Mouse (Mus musculus) embryonic facial prominence, embryonic 14.5 days (tissue): ENCODE measurements around the gene Nedd9. TPM values are rescaled to one million over a fixed set of nuclear protein-coding genes. Genes with fewer than 3 reads are reported as not detected.

Experiments used
- ATAC-seq: fragments of 200-750 bp; cut with Nextera tagmentation; 2 replicates; pipeline ENCODE4 v1.8.0; 2017; ENCODE audit warnings: low read depth, moderate number of reproducible peaks, moderate TSS enrichment
- DNase-seq: peaks from one replicate; pipeline ENCODE4 v3.0.0-alpha.2; 2015; ENCODE audit warnings: low spot score
- H3K27ac ChIP-seq: fragments of 300-500 bp; sonication (generic); replicated peaks from 2 replicates; pipeline ENCODE4 v1.5.1; 2014; ENCODE audit warnings: low read depth, mild to moderate bottlenecking, low read length, moderate library complexity
- H3K27me3 ChIP-seq: fragments of 300-500 bp; sonication (generic); replicated peaks from 2 replicates; pipeline ENCODE4 v1.6.1; 2014; ENCODE audit warnings: low read length; ENCODE audit not compliant: control insufficient read depth, insufficient read depth
- H3K36me3 ChIP-seq: fragments of 300-500 bp; sonication (generic); 2 replicates; pipeline ENCODE4 v1.6.1; 2014; ENCODE audit warnings: low read length, mixed read lengths; ENCODE audit not compliant: control insufficient read depth, insufficient read depth
- H3K4me1 ChIP-seq: fragments of 300-500 bp; sonication (generic); 2 replicates; pipeline ENCODE4 v1.6.1; 2014; ENCODE audit warnings: antibody characterized with exemption, low read length; ENCODE audit not compliant: control insufficient read depth, insufficient read depth
- H3K4me2 ChIP-seq: fragments of 300-500 bp; sonication (generic); 2 replicates; pipeline ENCODE4 v1.6.1; 2014; ENCODE audit warnings: low read depth, mild to moderate bottlenecking, low read length, moderate library complexity, mixed read lengths
- H3K4me3 ChIP-seq: fragments of 300-500 bp; sonication (generic); 2 replicates; pipeline ENCODE4 v1.5.1; 2014; ENCODE audit warnings: low read depth, mild to moderate bottlenecking, low read length
- H3K9ac ChIP-seq: fragments of 300-500 bp; sonication (generic); 2 replicates; pipeline ENCODE4 v1.6.1; 2014; ENCODE audit warnings: low read depth, mild to moderate bottlenecking, low read length, moderate library complexity, mixed read lengths
- H3K9me3 ChIP-seq: fragments of 300-500 bp; sonication (generic); 2 replicates; pipeline ENCODE4 v1.6.1; 2016; ENCODE audit warnings: low read length; ENCODE audit not compliant: control insufficient read depth
- WGBS: fragments of 180-500 bp; shearing (Covaris S2); extraction: QIAGEN DNeasy Blood & Tissue Kit; methylation state at CpG from one replicate; pipeline ENCODE4 v1.1.7; 2014; 5-methylcytosine and 5-hydroxymethylcytosine counted together
- polyA plus RNA-seq: library from polyadenylated mRNA; unstranded; fragments of >200 nt; fragmentation: Nextera tagmentation; extraction: Ambion mirVana; gene quantifications from 2 replicates; pipeline ENCODE4 v1.2.1, GENCODE M21; 2014

Nedd9 gene
- polyA plus RNA-seq, 1 experiment from 2014 or later = 31.1 TPM

- no peaks in the 10 kb centered on the region for H3K27me3 ChIP-seq
- no peak overlapping the region for H3K9ac ChIP-seq
- no peaks in the 10 kb centered on the region for H3K36me3 ChIP-seq
- no peak overlapping the region for H3K4me2 ChIP-seq
- H3K4me1 ChIP-seq = no peaks in the 10 kb centered on the region
- DNase-seq (no peak), ATAC-seq (no peak)
- no peak overlapping the region for H3K27ac ChIP-seq
- H3K4me3 ChIP-seq = no peak overlapping the region
- WGBS = 60% methylated on average over 2 of the region's 2 CpGs
- no peaks in the 10 kb centered on the region for H3K9me3 ChIP-seq
Observed at GRCm38 (mm10) chr13:41467036-41467435, 20.1 kb downstream of the Nedd9 start.

- Histone ChIP-seq H3K4me1 (no peaks in the 10 kb centered on the region), H3K27ac (no peak overlapping the region), H3K27me3 (no peaks in the 10 kb centered on the region), H3K9me3 (no peaks in the 10 kb centered on the region), H3K4me2 (no peak overlapping the region), H3K9ac (no peak overlapping the region), H3K36me3 (no peaks in the 10 kb centered on the region), H3K4me3 (no peak overlapping the region)
- 64% methylated on average over 4 of the region's 4 CpGs for WGBS
- DNase-seq = no peak
- ATAC-seq = no peak
Observed at GRCm38 (mm10) chr13:41466616-41467015, 20.5 kb downstream of the Nedd9 start.

GRCm38 (mm10) chr13:41466191-41466590, 21.0 kb downstream of the Nedd9 start:
- ATAC-seq (no peak), DNase-seq (peak; percentile 34)
- Histone ChIP-seq H3K9ac (no peak overlapping the region), H3K36me3 (no peaks in the 10 kb centered on the region), H3K27ac (no peak overlapping the region), H3K4me1 (0 out of 2 replicates have a peak, but pooled peaks cover 3% of the 10 kb centered on the region), H3K27me3 (no peaks in the 10 kb centered on the region), H3K9me3 (no peaks in the 10 kb centered on the region), H3K4me3 (no peak overlapping the region), H3K4me2 (no peak overlapping the region)
- WGBS = 87% methylated on average over 1 of the region's 1 CpGs

- ATAC-seq (no peak), DNase-seq (peak; percentile 65)
- H3K4me2 ChIP-seq = no peak overlapping the region
- WGBS = 37% methylated on average over 3 of the region's 3 CpGs
- H3K4me1 ChIP-seq = peaks cover 19% of the 10 kb centered on the region
- no peak overlapping the region for H3K9ac ChIP-seq
- no peaks in the 10 kb centered on the region for H3K27me3 ChIP-seq
- no peaks in the 10 kb centered on the region for H3K36me3 ChIP-seq
- H3K9me3 ChIP-seq = no peaks in the 10 kb centered on the region
- H3K27ac ChIP-seq = peak overlapping the region; percentile 28; the same call in 1 of the 2 replicates
- no peak overlapping the region for H3K4me3 ChIP-seq
Observed at GRCm38 (mm10) chr13:41461418-41461817, 25.7 kb downstream of the Nedd9 start.

- Histone ChIP-seq H3K4me1 (peaks cover 23% of the 10 kb centered on the region), H3K4me2 (no peak overlapping the region), H3K4me3 (no peak overlapping the region), H3K9me3 (no peaks in the 10 kb centered on the region), H3K36me3 (no peaks in the 10 kb centered on the region), H3K27me3 (no peaks in the 10 kb centered on the region), H3K27ac (no peak overlapping the region), H3K9ac (no peak overlapping the region)
- DNase-seq = no peak
- ATAC-seq = no peak
- 88% methylated on average over 3 of the region's 3 CpGs for WGBS
Observed at GRCm38 (mm10) chr13:41459683-41460286, 27.4 kb downstream of the Nedd9 start.

GRCm38 (mm10) chr13:41458709-41459108, 28.5 kb downstream of the Nedd9 start:
- Histone ChIP-seq H3K9ac (no peak overlapping the region), H3K27ac (no peak overlapping the region), H3K4me3 (no peak overlapping the region), H3K4me1 (peaks cover 23% of the 10 kb centered on the region), H3K4me2 (no peak overlapping the region), H3K27me3 (no peaks in the 10 kb centered on the region), H3K36me3 (no peaks in the 10 kb centered on the region), H3K9me3 (no peaks in the 10 kb centered on the region)
- ATAC-seq (no peak), DNase-seq (no peak)
- WGBS = 64% methylated on average over 2 of the region's 2 CpGs

- Histone ChIP-seq H3K27ac (no peak overlapping the region; the same call in 1 of the 2 replicates), H3K27me3 (no peaks in the 10 kb centered on the region), H3K9me3 (no peaks in the 10 kb centered on the region), H3K4me3 (no peak overlapping the region), H3K9ac (no peak overlapping the region), H3K4me2 (no peak overlapping the region), H3K4me1 (peaks cover 23% of the 10 kb centered on the region), H3K36me3 (no peaks in the 10 kb centered on the region)
- DNase-seq (peak; percentile 63), ATAC-seq (no peak)
- WGBS = 82% methylated on average over 10 of the region's 10 CpGs
Observed at GRCm38 (mm10) chr13:41457798-41458390, 29.3 kb downstream of the Nedd9 start.

- H3K27ac ChIP-seq = no peak overlapping the region; the same call in 1 of the 2 replicates
- DNase-seq (peak; percentile 61), ATAC-seq (no peak)
- no peak overlapping the region for H3K9ac ChIP-seq
- no peak overlapping the region for H3K4me3 ChIP-seq
- no peaks in the 10 kb centered on the region for H3K36me3 ChIP-seq
- H3K27me3 ChIP-seq = no peaks in the 10 kb centered on the region
- no peak overlapping the region for H3K4me2 ChIP-seq
- no peaks in the 10 kb centered on the region for H3K9me3 ChIP-seq
- H3K4me1 ChIP-seq = peaks cover 23% of the 10 kb centered on the region
- 53% methylated on average over 7 of the region's 7 CpGs for WGBS
Observed at GRCm38 (mm10) chr13:41457030-41457797, 29.9 kb downstream of the Nedd9 start.
